Mouse (Mus musculus) bone marrow macrophage, adult 2 months (primary cell): Measurements from ENCODE around the gene Retsat. TPM values are rescaled to one million over a fixed set of nuclear protein-coding genes. Genes with fewer than 3 reads are reported as not detected.

Experiments used
- H3K27ac ChIP-seq: 2 replicates; pipeline ENCODE4 v1.5.1; 2012; ENCODE audit warnings: low read depth, low read length; ENCODE audit not compliant: insufficient read depth
- H3K4me1 ChIP-seq: 2 replicates; pipeline ENCODE4 v1.6.1; 2012; ENCODE audit warnings: low read length; ENCODE audit not compliant: control insufficient read depth, insufficient read depth
- H3K4me3 ChIP-seq: 2 replicates; pipeline ENCODE4 v1.5.1; 2012; ENCODE audit warnings: mild to moderate bottlenecking, low read length, moderate library complexity; ENCODE audit not compliant: insufficient read depth
- CTCF ChIP-seq: IDR thresholded peaks from 2 replicates; pipeline ENCODE4 v1.5.1; 2012; ENCODE audit warnings: low read depth, mild to moderate bottlenecking, low read length, moderate library complexity
- POLR2A ChIP-seq: IDR thresholded peaks from 2 replicates; pipeline ENCODE4 v1.6.1; 2012; ENCODE audit warnings: mild to moderate bottlenecking, low read depth, low read length, borderline replicate concordance
- polyA plus RNA-seq: library from polyadenylated mRNA; stranded (reverse); fragments of >200 nt; gene quantifications from 2 replicates; pipeline ENCODE4 v1.2.4, GENCODE M21; 2012; ENCODE audit not compliant: missing spikeins, insufficient read depth, insufficient read length

Gene Retsat
- polyA plus RNA-seq: 15.7 and 21.3 TPM in 2 replicates

- Histone ChIP-seq H3K4me1 (peaks cover 13% of the 10 kb centered on the region), H3K27ac (peak within 1 kb of the TSS; percentile 48; the same call in 1 of the 2 replicates), H3K4me3 (peak within 1 kb of the TSS; percentile 89)
- peak; percentile 61; the same call in 1 of the 2 replicates for TF ChIP-seq POLR2A
- no peak for TF ChIP-seq CTCF
Observed at GRCm38 (mm10) chr6:72597956-72598753, at the start of gene Retsat, which contains the start of gene Elmod3. Gene Retsat (plus strand): TSS chr6:72598475. Gene Elmod3 (minus strand): TSS chr6:72598413.

DNA sequence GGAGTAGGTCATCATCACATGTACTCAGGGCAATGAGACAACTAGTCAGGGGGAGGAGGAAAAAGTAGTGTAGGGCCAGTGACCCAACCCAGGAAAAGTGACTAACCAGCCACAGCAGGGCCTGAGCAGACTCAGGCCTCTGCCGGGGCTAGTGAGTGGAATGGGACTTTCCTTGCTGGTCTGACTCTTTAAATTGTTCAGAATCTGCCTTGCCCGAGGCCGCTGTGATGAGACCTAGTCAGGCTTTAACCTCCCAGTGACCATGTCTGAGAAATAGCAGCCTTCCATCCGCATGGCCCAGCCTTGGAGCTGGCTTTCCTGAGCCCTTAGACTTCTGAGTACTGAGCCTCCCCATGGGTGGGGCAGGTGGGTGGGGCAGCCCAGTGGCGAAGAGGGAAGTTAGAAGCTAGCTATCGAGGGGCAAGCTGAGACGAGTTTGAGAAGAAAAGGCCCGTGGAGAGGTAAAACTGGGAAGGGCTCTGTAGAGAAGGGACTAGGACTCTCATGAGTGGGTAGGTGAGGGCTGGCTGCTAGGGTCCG lies 49.2 kb upstream of the Retsat start:
- H3K27ac ChIP-seq: peak overlapping the region; percentile 99
- TF ChIP-seq POLR2A: no peak; the same call in 1 of the 2 replicates
- TF ChIP-seq CTCF: no peak
- H3K4me3 ChIP-seq: peak overlapping the region; percentile 75
- peaks cover 22% of the 10 kb centered on the region for H3K4me1 ChIP-seq

GRCm38 (mm10) chr6:72550025-72550424 lies 48.2 kb upstream of the Retsat start:
- H3K4me1 ChIP-seq: peaks cover 22% of the 10 kb centered on the region
- TF ChIP-seq CTCF (no peak), POLR2A (no peak)
- H3K27ac ChIP-seq: peak overlapping the region; percentile 99
- peak overlapping the region; percentile 75 for H3K4me3 ChIP-seq

DNA sequence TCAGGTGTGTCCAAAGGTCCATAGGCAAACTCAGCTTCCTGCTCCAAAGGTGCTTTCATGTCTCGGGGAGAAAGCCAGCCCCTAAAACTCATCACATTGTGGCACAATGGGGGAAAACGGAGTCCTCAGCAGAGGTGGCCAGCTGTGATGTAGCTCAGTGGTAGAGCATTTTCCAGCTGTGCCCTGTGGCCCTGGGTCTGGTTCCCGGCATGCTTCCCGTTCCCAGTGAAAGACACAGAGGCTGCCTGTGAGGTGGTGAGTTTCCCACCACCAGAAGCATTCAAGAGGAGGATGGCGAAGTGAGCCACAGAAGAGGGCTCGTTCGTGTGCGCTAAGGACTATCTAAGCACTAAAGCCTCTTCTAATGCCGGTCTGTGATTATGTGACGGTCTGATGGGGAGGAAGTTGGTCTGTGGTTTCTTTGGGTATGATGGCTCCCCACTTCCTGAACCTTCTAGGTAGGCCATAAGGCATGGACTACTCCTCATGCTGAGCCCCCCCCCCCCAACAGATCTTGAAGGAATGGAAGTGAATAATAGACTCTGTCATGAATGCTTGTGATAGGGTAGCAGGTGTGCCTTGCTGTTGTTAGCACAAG lies 47.7 kb upstream of the Retsat start:
- TF ChIP-seq CTCF (no peak), POLR2A (no peak)
- peak overlapping the region; percentile 99 for H3K27ac ChIP-seq
- H3K4me3 ChIP-seq: peak overlapping the region; percentile 75
- peaks cover 17% of the 10 kb centered on the region for H3K4me1 ChIP-seq

DNA sequence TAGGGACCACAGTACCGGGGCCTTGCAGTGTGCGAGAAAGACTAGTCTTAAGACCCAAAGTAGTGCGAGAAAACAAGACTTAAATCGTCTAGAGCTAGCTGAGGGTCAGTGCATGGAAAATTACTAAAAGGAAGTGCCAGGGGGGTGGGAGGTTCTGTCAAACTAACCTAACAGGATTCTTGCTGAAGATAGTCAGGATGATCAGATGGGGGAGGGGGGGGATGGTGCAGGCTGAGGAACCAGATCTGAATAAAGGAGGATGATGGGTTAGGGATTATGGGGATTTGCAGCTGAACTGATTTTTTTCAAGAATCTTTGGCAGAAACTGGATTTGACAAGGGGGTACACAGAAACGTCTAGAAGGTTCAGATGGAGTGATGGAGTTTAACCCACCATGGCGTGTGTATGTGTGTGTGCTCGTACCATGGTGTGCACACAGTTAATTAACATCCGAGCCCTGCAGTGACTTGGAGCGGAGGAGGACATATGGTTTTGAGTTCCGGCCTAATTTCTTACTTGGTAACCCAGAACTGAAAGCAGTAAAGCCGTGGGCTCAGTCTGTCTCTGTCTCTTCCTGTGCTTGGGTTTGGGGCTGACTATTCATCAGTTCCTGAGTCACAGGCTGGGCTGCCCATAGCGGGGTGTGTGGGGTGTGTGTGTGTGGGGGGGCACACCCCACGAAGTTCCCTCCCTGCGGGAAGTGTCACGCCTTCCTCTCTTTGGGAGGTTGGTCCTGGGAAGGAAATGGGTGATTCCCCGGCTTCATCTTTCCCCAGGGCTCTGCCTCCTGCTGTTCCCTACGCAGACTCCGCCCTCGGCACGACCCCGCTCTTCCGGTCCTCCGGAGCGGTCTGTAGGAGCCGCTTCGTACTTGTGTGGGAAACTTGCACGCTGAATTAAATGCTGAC lies 45.9 kb upstream of the Retsat start:
- peaks cover 14% of the 10 kb centered on the region for H3K4me1 ChIP-seq
- TF ChIP-seq POLR2A (no peak), CTCF (no peak)
- H3K4me3 ChIP-seq: peak overlapping the region; percentile 75
- H3K27ac ChIP-seq: peak overlapping the region; percentile 99

GRCm38 (mm10) chr6:72553079-72553412 lies 45.2 kb upstream of the Retsat start:
- TF ChIP-seq POLR2A (no peak), CTCF (no peak)
- peaks cover 9% of the 10 kb centered on the region for H3K4me1 ChIP-seq
- peak overlapping the region; percentile 75 for H3K4me3 ChIP-seq
- H3K27ac ChIP-seq: peak overlapping the region; percentile 55

- H3K4me3 ChIP-seq: no peak overlapping the region
- H3K27ac ChIP-seq: no peak overlapping the region
- TF ChIP-seq CTCF (no peak), POLR2A (no peak)
Observed at GRCm38 (mm10) chr6:72560801-72561200, 37.5 kb upstream of the Retsat start.

DNA sequence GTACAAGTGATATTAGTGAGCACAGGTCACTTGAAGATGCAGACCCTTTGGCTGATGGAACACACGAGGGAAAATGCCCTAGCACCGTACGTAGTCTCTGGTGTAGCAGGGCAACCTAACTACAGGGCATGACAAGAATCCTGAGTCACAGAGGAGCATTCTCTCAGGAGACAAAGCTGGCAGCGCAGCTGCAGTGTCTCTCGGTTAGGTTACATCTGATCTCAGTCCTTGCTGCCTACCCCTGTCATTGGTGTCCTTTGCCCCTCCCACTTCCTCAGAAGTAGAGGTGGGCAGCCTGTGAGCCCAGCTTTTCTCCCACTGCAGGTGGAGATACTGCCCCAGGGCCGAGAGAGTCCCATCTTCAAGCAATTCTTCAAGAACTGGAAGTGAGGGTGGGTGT lies 35.8 kb upstream of the Retsat start:
- no peak overlapping the region for H3K27ac ChIP-seq
- TF ChIP-seq CTCF (no peak), POLR2A (no peak)
- no peak overlapping the region for H3K4me3 ChIP-seq
- no peaks in the 10 kb centered on the region for H3K4me1 ChIP-seq

More at GRCm38 (mm10) chr6:72560801-72561200, 37.5 kb upstream of the Retsat start:
- no peaks in the 10 kb centered on the region for H3K4me1 ChIP-seq

GRCm38 (mm10) chr6:72562894-72563293 lies 35.4 kb upstream of the Retsat start:
- H3K4me3 ChIP-seq: no peak overlapping the region
- H3K27ac ChIP-seq: no peak overlapping the region
- no peaks in the 10 kb centered on the region for H3K4me1 ChIP-seq
- TF ChIP-seq POLR2A (no peak), CTCF (no peak)

DNA sequence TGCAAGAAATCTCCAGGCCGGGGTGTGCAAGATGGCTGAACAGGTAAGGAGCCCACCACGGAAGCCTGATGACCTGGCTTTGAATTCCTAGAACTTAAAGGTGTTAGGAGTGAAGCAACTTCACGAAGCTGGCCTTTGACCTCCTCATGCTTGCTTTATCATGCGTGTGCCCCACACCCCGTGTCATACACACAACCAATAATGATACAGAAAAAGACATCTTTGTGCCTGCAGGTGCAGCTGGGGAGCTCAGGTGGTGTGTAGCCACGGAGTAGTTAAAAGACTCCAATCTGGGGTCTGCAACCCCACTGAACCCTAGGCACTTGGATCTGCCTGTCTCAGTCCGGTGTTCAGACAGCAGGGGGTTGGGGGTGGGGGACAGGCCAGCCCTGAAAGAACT lies 32.8 kb upstream of the Retsat start:
- TF ChIP-seq CTCF (no peak), POLR2A (no peak)
- Histone ChIP-seq H3K27ac (no peak overlapping the region), H3K4me3 (no peak overlapping the region), H3K4me1 (no peaks in the 10 kb centered on the region)
